Mouse (Mus musculus): ENCODE data around the gene Olfr547.

GRCm38 (mm10) chr7:102488161-102488560 is 46.4 kb upstream of the Olfr547 start, which contains the start of gene Olfr544:
- no peak for TF ChIP-seq CTCF (IDR thresholded peaks at IDR 0.05; ENCODE audit: low read depth, low read length)
- TF ChIP-seq GATA1 (IDR thresholded peaks at IDR 0.05; ENCODE audit: borderline replicate concordance, low read length), result no peak
- TF ChIP-seq POLR2AphosphoS5 (IDR thresholded peaks at IDR 0.05; ENCODE audit: insufficient replicate concordance, low read depth, low read length), result no peak
- no peak for TF ChIP-seq TAL1 (conservative IDR thresholded peaks at IDR 0.05; ENCODE audit: low read depth, low read length)
- TF ChIP-seq GATA2 (IDR thresholded peaks at IDR 0.05; ENCODE audit: borderline replicate concordance, low read depth, low read length), result no peak
